Mouse (Mus musculus) MEL (cell line): Measurements from ENCODE around the gene Tmem54. TPM values are rescaled to one million over a fixed set of nuclear protein-coding genes. Genes with fewer than 3 reads are reported as not detected.

Experiments used
- DNase-seq: peaks from one replicate; pipeline ENCODE4 v3.0.0; 2011; ENCODE audit warnings: low read depth, low spot score
- H3K27ac ChIP-seq: 2 replicates; pipeline ENCODE4 v1.5.1; 2012; ENCODE audit warnings: low read depth, mild to moderate bottlenecking, control low read depth, low read length, moderate library complexity; ENCODE audit not compliant: control insufficient read depth
- H3K27me3 ChIP-seq, 2 experiments: fragments of 150-350 bp in 1 of 2; sonication (generic) in 1 of 2; 2 replicates each; pipeline ENCODE4 v1.6.1; 2012; ENCODE audit warnings: low read length in 2 of 2, mild to moderate bottlenecking in 2 of 2, improper control_type of control experiment in 1 of 2, moderate library complexity in 1 of 2; ENCODE audit not compliant: insufficient read depth in 2 of 2, control insufficient read depth in 1 of 2
- H3K36me3 ChIP-seq, 2 experiments: 2 replicates each; pipeline ENCODE4 v1.6.1; 2012 to 2014; ENCODE audit warnings: low read length in 2 of 2, improper control_type of control experiment in 1 of 2, inconsistent platforms in 1 of 2, mild to moderate bottlenecking in 1 of 2; ENCODE audit not compliant: insufficient read depth in 2 of 2, control insufficient read depth in 1 of 2
- H3K4me1 ChIP-seq, 2 experiments: fragments of 150-350 bp in 1 of 2; sonication (generic) in 1 of 2; 2 replicates each; pipeline ENCODE4 v1.6.1; 2012; ENCODE audit warnings: low read length in 2 of 2, improper control_type of control experiment in 1 of 2, mild to moderate bottlenecking in 1 of 2; ENCODE audit not compliant: insufficient read depth in 2 of 2, control insufficient read depth in 1 of 2
- H3K4me3 ChIP-seq, 2 experiments: fragments of 150-350 bp in 1 of 2; sonication (generic) in 1 of 2; 2 replicates each; pipeline ENCODE4 v1.5.1; 2012; ENCODE audit warnings: low read depth in 2 of 2, low read length in 2 of 2, mild to moderate bottlenecking in 2 of 2, moderate library complexity in 2 of 2, control low read depth in 1 of 2, improper control_type of control experiment in 1 of 2; ENCODE audit not compliant: control insufficient read depth in 1 of 2, insufficient read depth in 1 of 2
- H3K79me2 ChIP-seq: 2 replicates; pipeline ENCODE4 v1.6.1; 2012; ENCODE audit warnings: mild to moderate bottlenecking, low read length, moderate library complexity; ENCODE audit not compliant: control insufficient read depth, poor library complexity, insufficient read depth
- H3K9ac ChIP-seq: 2 replicates; pipeline ENCODE4 v1.6.1; 2012; ENCODE audit warnings: low read depth, mild to moderate bottlenecking, control low read depth, low read length, moderate library complexity; ENCODE audit not compliant: control insufficient read depth, poor library complexity, severe bottlenecking
- H3K9me3 ChIP-seq: fragments of 150-350 bp; sonication (generic); replicated peaks from 2 replicates; pipeline ENCODE4 v1.6.1; 2012; ENCODE audit warnings: mild to moderate bottlenecking, low read length, improper control_type of control experiment, moderate library complexity; ENCODE audit not compliant: insufficient read depth
- CHD1 ChIP-seq: IDR thresholded peaks from 2 replicates; pipeline ENCODE4 v1.6.1; 2012; ENCODE audit warnings: low read depth, mild to moderate bottlenecking, inconsistent platforms, low read length, improper control_type of control experiment
- CHD2 ChIP-seq: IDR thresholded peaks from 2 replicates; pipeline ENCODE4 v1.6.1; 2011; ENCODE audit warnings: low read length, improper control_type of control experiment
- CTCF ChIP-seq, 3 experiments: IDR thresholded peaks in 2 of 3; conservative IDR thresholded peaks in 1 of 3; 2 replicates each; pipeline ENCODE4 v1.5.1; 2011 to 2012; ENCODE audit warnings: low read length in 3 of 3, low read depth in 2 of 3, mild to moderate bottlenecking in 2 of 3, improper control_type of control experiment in 1 of 3, inconsistent platforms in 1 of 3, mixed read lengths in 1 of 3, moderate library complexity in 1 of 3; ENCODE audit not compliant: control insufficient read depth in 1 of 3, insufficient read depth in 1 of 3, poor library complexity in 1 of 3, severe bottlenecking in 1 of 3
- ELF1 ChIP-seq: IDR thresholded peaks from 2 replicates; pipeline ENCODE4 v1.6.1; 2014; ENCODE audit warnings: low read depth, mild to moderate bottlenecking, inconsistent platforms, low read length, improper control_type of control experiment, moderate library complexity
- GATA1 ChIP-seq: IDR thresholded peaks from 2 replicates; pipeline ENCODE4 v1.6.1; 2011; ENCODE audit warnings: low read depth, low read length, improper control_type of control experiment
- MAFK ChIP-seq: IDR thresholded peaks from 2 replicates; pipeline ENCODE4 v1.6.1; 2011; ENCODE audit warnings: low read depth, mild to moderate bottlenecking, low read length, improper control_type of control experiment, borderline replicate concordance
- MAZ ChIP-seq: IDR thresholded peaks from 2 replicates; pipeline ENCODE4 v1.6.1; 2012; ENCODE audit warnings: low read depth, mild to moderate bottlenecking, inconsistent platforms, low read length, improper control_type of control experiment
- MEF2A ChIP-seq: IDR thresholded peaks from 2 replicates; pipeline ENCODE4 v1.6.1; 2014; ENCODE audit warnings: low read depth, mild to moderate bottlenecking, inconsistent platforms, low read length, improper control_type of control experiment; ENCODE audit not compliant: poor library complexity, insufficient replicate concordance, severe bottlenecking; ENCODE audit errors: extremely low read depth
- MXI1 ChIP-seq: IDR thresholded peaks from 2 replicates; pipeline ENCODE4 v1.6.1; 2011; ENCODE audit warnings: mild to moderate bottlenecking, low read depth, low read length, improper control_type of control experiment
- NELFE ChIP-seq: IDR thresholded peaks from 2 replicates; pipeline ENCODE4 v1.6.1; 2011; ENCODE audit warnings: low read depth, low read length, improper control_type of control experiment
- NRF1 ChIP-seq: IDR thresholded peaks from 2 replicates; pipeline ENCODE4 v1.6.1; 2014; ENCODE audit warnings: low read depth, mild to moderate bottlenecking, inconsistent platforms, low read length, improper control_type of control experiment, moderate library complexity; ENCODE audit not compliant: poor library complexity, insufficient read depth, severe bottlenecking
- POLR2AphosphoS2 ChIP-seq: IDR thresholded peaks from 2 replicates; pipeline ENCODE4 v1.6.1; 2011; ENCODE audit warnings: low read length, improper control_type of control experiment
- POLR2AphosphoS5 ChIP-seq: IDR thresholded peaks from 2 replicates; pipeline ENCODE4 v1.6.1; 2012; ENCODE audit warnings: low read depth, borderline replicate concordance, mild to moderate bottlenecking, inconsistent platforms, low read length, moderate library complexity, mixed read lengths
- RAD21 ChIP-seq: IDR thresholded peaks from 2 replicates; pipeline ENCODE4 v1.6.1; 2011; ENCODE audit warnings: mild to moderate bottlenecking, low read depth, low read length, improper control_type of control experiment
- SMC3 ChIP-seq: IDR thresholded peaks from 2 replicates; pipeline ENCODE4 v1.6.1; 2011; ENCODE audit warnings: low read depth, low read length, improper control_type of control experiment
- TBP ChIP-seq: IDR thresholded peaks from 2 replicates; pipeline ENCODE4 v1.8.0; 2011; ENCODE audit warnings: low read depth, low read length, improper control_type of control experiment
- UBTF ChIP-seq: IDR thresholded peaks from 2 replicates; pipeline ENCODE4 v1.6.1; 2012; ENCODE audit warnings: low read depth, mild to moderate bottlenecking, inconsistent platforms, low read length, improper control_type of control experiment, moderate library complexity, borderline replicate concordance; ENCODE audit not compliant: insufficient read depth
- USF1 ChIP-seq: IDR thresholded peaks from 2 replicates; pipeline ENCODE4 v1.6.1; 2014; ENCODE audit warnings: low read depth, mild to moderate bottlenecking, inconsistent platforms, low read length, improper control_type of control experiment, moderate library complexity
- ZC3H11A ChIP-seq: IDR thresholded peaks from 2 replicates; pipeline ENCODE4 v1.6.1; 2012; ENCODE audit warnings: low read depth, mild to moderate bottlenecking, inconsistent platforms, low read length, improper control_type of control experiment
- ZKSCAN1 ChIP-seq: IDR thresholded peaks from 2 replicates; pipeline ENCODE4 v1.6.1; 2012; ENCODE audit warnings: low read depth, mild to moderate bottlenecking, inconsistent platforms, low read length, improper control_type of control experiment, moderate library complexity
- ZNF384 ChIP-seq: IDR thresholded peaks from 2 replicates; pipeline ENCODE4 v1.6.1; 2012; ENCODE audit warnings: low read depth, mild to moderate bottlenecking, inconsistent platforms, low read length, improper control_type of control experiment
- polyA plus RNA-seq, 2 experiments: library from polyadenylated mRNA; stranded (reverse) in 1 of 2; unstranded in 1 of 2; fragments of >175 nt in 1 of 2; fragments of >200 nt in 1 of 2; gene quantifications; 2 replicates each; pipeline versions ENCODE4 v1.2.1 to v1.2.4; 2012; ENCODE audit warnings: low replicate concordance in 2 of 2, low read depth in 1 of 2; ENCODE audit not compliant: insufficient read length in 2 of 2, insufficient read depth in 1 of 2, missing spikeins in 1 of 2
- total RNA-seq: library from RNA; depleted of rRNA; stranded (reverse); fragments of 300-350 nt; gene quantifications from 2 replicates; pipeline ENCODE4 v1.2.3, GENCODE M21; 2012

Tmem54 gene
- total and polyA plus RNA-seq, 3 experiments, result not detected

DNA sequence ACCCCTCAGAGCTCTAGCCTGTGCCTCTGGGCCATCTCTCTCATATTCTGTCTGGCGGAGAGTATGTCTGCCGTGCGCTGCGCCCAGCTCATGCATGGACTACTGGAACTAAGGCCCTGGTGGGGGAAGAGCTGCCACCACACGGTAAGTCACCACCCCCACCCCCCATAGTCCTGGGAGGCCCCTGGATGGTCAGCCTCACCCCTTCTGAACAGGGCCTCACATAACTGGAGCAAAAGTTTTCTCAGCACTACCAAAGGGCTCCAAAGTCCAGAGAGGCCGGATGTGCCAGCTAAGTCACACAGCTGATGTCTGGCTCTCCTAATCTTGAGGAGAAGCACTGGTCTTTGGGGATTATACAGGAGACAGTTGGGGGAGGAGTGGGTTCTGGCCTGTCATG, 5.5 kb downstream of the Tmem54 start:
- H3K36me3 ChIP-seq, result no peaks in the 10 kb centered on the region
- H3K4me3 ChIP-seq, result no peak overlapping the region
- peaks cover 0 to 2% of the 10 kb centered on the region in 2 experiments; a peak in 1 of 4 replicates for H3K27me3 ChIP-seq
- TF ChIP-seq NELFE, result no peak
- no peak for TF ChIP-seq RAD21
- TF ChIP-seq CHD1, result no peak
- TF ChIP-seq ELF1, result no peak
- TF ChIP-seq ZKSCAN1, result no peak
- no peak for TF ChIP-seq SMC3
- TF ChIP-seq MXI1, result no peak
- no peak for TF ChIP-seq MAFK
- no peak for TF ChIP-seq MEF2A
- TF ChIP-seq MAZ, result no peak
- no peak for TF ChIP-seq POLR2AphosphoS5
- no peak for TF ChIP-seq ZNF384
- TF ChIP-seq UBTF, result no peak
- no peak for TF ChIP-seq GATA1
- TF ChIP-seq TBP, result no peak
- H3K79me2 ChIP-seq, result no peaks in the 10 kb centered on the region
- H3K9ac ChIP-seq, result no peak overlapping the region
- no peak for DNase-seq
- no peaks in the 10 kb centered on the region for H3K4me1 ChIP-seq
- H3K27ac ChIP-seq, result no peak overlapping the region
- no peaks in the 10 kb centered on the region for H3K9me3 ChIP-seq

DNA sequence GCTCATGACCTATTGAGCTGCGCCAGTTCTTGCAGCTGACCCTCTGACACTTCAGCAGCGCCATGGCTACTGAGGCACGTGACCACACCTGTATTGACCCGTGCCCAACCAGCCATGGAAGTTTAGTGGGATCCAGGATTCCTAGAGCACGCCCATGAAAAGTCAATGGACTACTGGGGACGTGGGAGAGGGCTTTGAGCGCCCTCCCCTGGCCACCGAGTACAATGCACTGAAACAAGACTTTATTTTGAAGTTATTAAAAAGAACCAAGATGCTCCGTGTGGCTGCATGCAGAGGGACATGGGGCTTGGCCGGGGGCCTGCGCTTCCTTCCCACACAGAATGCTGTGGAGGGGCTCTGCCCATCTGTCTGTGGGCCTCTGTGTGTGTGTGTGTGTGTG, 6.0 kb downstream of the Tmem54 start:
- Histone ChIP-seq H3K4me1 (no peaks in the 10 kb centered on the region), H3K9ac (no peak overlapping the region), H3K27me3 (peaks cover 0 to 2% of the 10 kb centered on the region in 2 experiments; a peak in 1 of 4 replicates), H3K36me3 (no peaks in the 10 kb centered on the region), H3K79me2 (no peaks in the 10 kb centered on the region), H3K27ac (no peak overlapping the region), H3K4me3 (no peak overlapping the region), H3K9me3 (no peaks in the 10 kb centered on the region)
- peak; percentile 57 for TF ChIP-seq ZC3H11A
- 0 out of 2 replicates have a peak, but pooled peaks have one; percentile 30 for TF ChIP-seq USF1
- peak; percentile 72 for TF ChIP-seq SMC3
- TF ChIP-seq RAD21, result peak; percentile 67
- peak; percentile 61 to 77 (median 76) for TF ChIP-seq CTCF (IDR thresholded peaks at IDR 0.05 in 2 of 3, conservative IDR thresholded peaks at IDR 0.05 in 1 of 3; ENCODE audit: control insufficient read depth in 1 of 3, insufficient read depth in 1 of 3, low read depth in 2 of 3, low read length in 3 of 3, poor library complexity in 1 of 3, severe bottlenecking in 1 of 3)
- TF ChIP-seq POLR2AphosphoS2, result no peak
- no peak for TF ChIP-seq CHD2
- no peak for TF ChIP-seq NRF1
- DNase-seq, result peak; percentile 51
